Mouse (Mus musculus) lung, embryonic 14.5 days (tissue): ENCODE measurements around the gene Gm17783. TPM values are rescaled to one million over a fixed set of nuclear protein-coding genes. Genes with fewer than 3 reads are reported as not detected.
"Not testable (repeated sequence)": the region's sequence is repeated elsewhere in the genome, so short reads cannot be mapped to it uniquely, and the experiment has no call there.

Experiments used
- ATAC-seq: fragments of 200-750 bp; cut with Nextera tagmentation; 2 replicates; pipeline ENCODE4 v1.8.0; 2017; ENCODE audit warnings: mild to moderate bottlenecking, moderate TSS enrichment, moderate library complexity; ENCODE audit not compliant: insufficient read depth
- DNase-seq: peaks from one replicate; pipeline ENCODE4 v3.0.0-alpha.2; 2015
- H3K27ac ChIP-seq: fragments of 300-500 bp; sonication (generic); 2 replicates; pipeline ENCODE4 v1.5.1; 2014; ENCODE audit warnings: low read depth, mild to moderate bottlenecking, moderate library complexity
- H3K27me3 ChIP-seq: fragments of 300-500 bp; sonication (generic); 2 replicates; pipeline ENCODE4 v1.6.1; 2014; ENCODE audit warnings: low read length, control low read depth; ENCODE audit not compliant: insufficient read depth
- H3K36me3 ChIP-seq: fragments of 300-500 bp; sonication (generic); 2 replicates; pipeline ENCODE4 v1.6.1; 2014; ENCODE audit warnings: control low read depth; ENCODE audit not compliant: insufficient read depth
- H3K4me1 ChIP-seq: fragments of 300-500 bp; sonication (generic); 2 replicates; pipeline ENCODE4 v1.6.1; 2014; ENCODE audit warnings: antibody characterized with exemption, control low read depth; ENCODE audit not compliant: insufficient read depth
- H3K4me2 ChIP-seq: fragments of 300-500 bp; sonication (generic); 2 replicates; pipeline ENCODE4 v1.6.1; 2014; ENCODE audit warnings: mild to moderate bottlenecking
- H3K4me3 ChIP-seq: fragments of 300-500 bp; sonication (generic); 2 replicates; pipeline ENCODE4 v1.5.1; 2014; ENCODE audit warnings: low read depth, low read length
- H3K9ac ChIP-seq: fragments of 300-500 bp; sonication (generic); 2 replicates; pipeline ENCODE4 v1.6.1; 2014
- H3K9me3 ChIP-seq: fragments of 300-500 bp; sonication (generic); 2 replicates; pipeline ENCODE4 v1.6.1; 2016; ENCODE audit warnings: low read depth, low read length, control low read depth
- CTCF ChIP-seq: IDR thresholded peaks from 2 replicates; pipeline ENCODE4 v1.5.1; 2016; ENCODE audit warnings: antibody characterized with exemption, low read depth
- WGBS: fragments of 180-500 bp; shearing (Covaris S2); extraction: QIAGEN DNeasy Blood & Tissue Kit; methylation state at CpG from one replicate; pipeline ENCODE4 v1.1.7; 2014; 5-methylcytosine and 5-hydroxymethylcytosine counted together
- polyA plus RNA-seq: library from polyadenylated mRNA; unstranded; fragments of >200 nt; fragmentation: Nextera tagmentation; extraction: Ambion mirVana; gene quantifications from 2 replicates; pipeline ENCODE4 v1.2.1, GENCODE M21; 2014

Gene Gm17783
- polyA plus RNA-seq, 1 experiment from 2014 or later: not detected

DNA sequence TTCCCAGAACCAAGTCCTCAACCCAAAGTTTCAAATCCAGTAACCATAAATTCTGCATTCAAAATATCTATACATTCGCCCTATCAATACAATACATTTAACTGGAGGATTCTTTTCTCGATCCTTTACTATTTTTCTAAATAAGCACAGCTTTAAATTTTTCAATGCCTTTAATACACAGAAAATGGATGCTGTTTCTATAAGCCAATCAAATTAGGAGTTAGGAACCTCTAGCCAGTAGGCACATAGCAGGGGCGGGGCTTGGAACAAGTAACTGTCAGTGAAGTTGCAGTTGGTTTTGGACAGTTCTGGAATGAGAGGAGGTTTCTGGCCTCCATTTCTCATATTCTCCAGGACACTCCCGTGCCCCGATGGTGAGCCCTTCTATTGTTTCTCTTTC, 3.2 kb upstream of the Gm17783 start, which contains the start of gene Slc9c1:
Slc9c1 (plus strand) TSS at position 301 of the 400 bp plus-strand sequence.
- no peak for TF ChIP-seq CTCF
- no peaks in the 10 kb centered on the region for H3K4me1 ChIP-seq
- H3K36me3 ChIP-seq: no peaks in the 10 kb centered on the region
- H3K9ac ChIP-seq: no peak within 1 kb of the TSS
- DNase-seq (no peak), ATAC-seq (no peak)
- H3K9me3 ChIP-seq: no peaks in the 10 kb centered on the region
- H3K4me2 ChIP-seq: no peak within 1 kb of the TSS
- 91% methylated on average over 5 of the region's 5 CpGs for WGBS
- H3K4me3 ChIP-seq: no peak within 1 kb of the TSS
- H3K27me3 ChIP-seq: no peaks in the 10 kb centered on the region
- no peak within 1 kb of the TSS for H3K27ac ChIP-seq

DNA sequence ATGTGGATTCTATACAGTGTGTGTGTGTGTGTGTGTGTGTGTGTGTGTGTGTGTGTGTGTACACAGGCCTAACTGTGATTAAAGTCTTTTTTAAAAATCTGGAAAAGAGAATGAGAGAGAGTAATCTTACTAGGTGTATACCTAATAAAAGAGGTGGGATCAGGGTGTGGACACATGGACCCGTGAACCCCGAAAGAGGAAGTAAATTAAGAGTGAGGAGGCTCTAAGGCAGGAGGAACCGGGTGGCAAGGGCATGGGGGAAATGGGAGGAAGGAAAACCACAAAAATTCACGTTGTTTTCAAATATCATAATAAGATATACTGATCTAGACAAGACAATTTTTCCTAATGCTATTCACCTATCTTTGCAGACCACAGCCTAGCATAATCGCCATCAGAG, 6.3 kb downstream of the Gm17783 start:
- H3K27ac ChIP-seq: no peak overlapping the region
- no peak for ATAC-seq
- H3K36me3 ChIP-seq: no peaks in the 10 kb centered on the region
- WGBS: 71% methylated on average over 5 of the region's 5 CpGs
- DNase-seq: no peak
- TF ChIP-seq CTCF: no peak
- no peak overlapping the region for H3K4me2 ChIP-seq
- H3K4me3 ChIP-seq: no peak overlapping the region
- no peaks in the 10 kb centered on the region for H3K9me3 ChIP-seq
- H3K27me3 ChIP-seq: no peaks in the 10 kb centered on the region
- H3K4me1 ChIP-seq: no peaks in the 10 kb centered on the region
- H3K9ac ChIP-seq: no peak overlapping the region

DNA sequence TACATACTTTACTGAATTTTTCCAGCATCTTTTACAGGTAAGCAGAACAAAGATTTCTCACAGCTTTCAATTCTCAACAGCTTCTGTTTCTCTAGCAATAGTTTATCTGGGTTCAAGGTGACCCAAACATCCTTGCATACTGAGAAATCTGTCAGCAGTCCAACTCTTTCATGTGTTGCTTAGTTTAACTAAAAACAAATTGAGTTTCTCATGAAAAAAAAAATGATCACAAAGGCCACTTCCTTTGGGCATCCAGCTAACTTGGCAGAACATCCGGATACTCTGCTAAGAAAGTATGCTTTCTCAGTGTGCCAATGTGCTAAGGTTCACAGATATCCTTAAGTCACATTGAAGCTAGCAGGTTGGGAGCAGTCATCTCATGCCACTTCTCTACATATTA, 36.5 kb downstream of the Gm17783 start:
- WGBS: 54% methylated on average over 1 of the region's 1 CpGs
- no peaks in the 10 kb centered on the region for H3K27me3 ChIP-seq
- H3K27ac ChIP-seq: no peak overlapping the region
- H3K4me3 ChIP-seq: no peak overlapping the region
- TF ChIP-seq CTCF: no peak
- DNase-seq (peak; percentile 1), ATAC-seq (no peak)
- no peak overlapping the region for H3K4me2 ChIP-seq
- no peak overlapping the region for H3K9ac ChIP-seq
- no peaks in the 10 kb centered on the region for H3K36me3 ChIP-seq
- H3K9me3 ChIP-seq: no peaks in the 10 kb centered on the region
- no peaks in the 10 kb centered on the region for H3K4me1 ChIP-seq

DNA sequence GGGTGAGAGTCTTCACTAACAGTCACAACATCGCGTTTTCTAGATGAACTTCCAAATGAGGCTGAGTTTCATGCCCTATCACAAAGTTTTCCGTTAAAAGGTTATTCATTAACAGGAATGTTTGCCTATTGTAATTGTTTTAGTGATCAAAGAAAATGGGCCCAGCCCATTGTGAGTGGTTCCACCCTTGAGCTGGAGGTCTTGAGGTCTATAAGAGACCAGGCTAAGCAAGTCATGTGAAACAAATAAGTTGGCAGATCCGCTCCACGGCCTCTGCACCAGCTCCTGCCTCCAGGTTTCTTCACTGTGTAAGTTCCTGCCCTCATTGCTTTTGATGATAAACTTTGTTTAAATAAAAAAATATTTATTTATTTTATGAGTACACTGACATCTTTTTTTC, 38.9 kb downstream of the Gm17783 start, which contains the start of gene Gm609:
Gm609 (minus strand) TSS at position 43 of the 400 bp plus-strand sequence.
- DNase-seq (no peak), ATAC-seq (no peak)
- no peak for TF ChIP-seq CTCF
- Histone ChIP-seq H3K36me3 (no peaks in the 10 kb centered on the region), H3K4me3 (no peak within 1 kb of the TSS), H3K27ac (no peak within 1 kb of the TSS), H3K4me2 (no peak within 1 kb of the TSS), H3K27me3 (no peaks in the 10 kb centered on the region), H3K9ac (no peak within 1 kb of the TSS), H3K9me3 (no peaks in the 10 kb centered on the region), H3K4me1 (no peaks in the 10 kb centered on the region)
- WGBS: 72% methylated on average over 5 of the region's 5 CpGs

DNA sequence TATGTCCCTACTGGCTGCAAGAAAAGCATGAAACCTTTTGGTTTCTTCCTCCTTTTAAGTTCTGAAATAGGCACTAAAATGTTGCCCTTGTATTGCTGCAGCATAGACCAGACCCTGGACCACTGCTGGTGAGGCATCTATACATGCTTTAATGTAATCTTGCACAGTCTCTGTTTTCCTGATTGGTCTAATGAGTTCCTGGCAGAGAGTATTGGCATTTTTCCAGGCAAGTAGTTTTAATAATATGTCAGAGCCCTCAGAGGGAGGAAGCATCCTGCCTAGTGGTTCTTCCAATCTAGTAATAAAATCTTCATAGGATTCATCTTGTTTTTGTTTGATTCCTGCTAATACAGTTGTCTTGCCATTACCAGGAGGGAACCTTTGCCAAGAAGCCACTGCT, 54.9 kb downstream of the Gm17783 start:
- no peaks in the 10 kb centered on the region for H3K36me3 ChIP-seq
- no peak overlapping the region for H3K27ac ChIP-seq
- no peak overlapping the region for H3K4me3 ChIP-seq
- peak; percentile 63; the same call in 1 of the 2 replicates for ATAC-seq
- no peaks in the 10 kb centered on the region for H3K27me3 ChIP-seq
- TF ChIP-seq CTCF: no peak
- no peaks in the 10 kb centered on the region for H3K4me1 ChIP-seq
- H3K9me3 ChIP-seq: no peaks in the 10 kb centered on the region
- no peak overlapping the region for H3K4me2 ChIP-seq
- DNase-seq: peak; percentile 75
- no peak overlapping the region for H3K9ac ChIP-seq

DNA sequence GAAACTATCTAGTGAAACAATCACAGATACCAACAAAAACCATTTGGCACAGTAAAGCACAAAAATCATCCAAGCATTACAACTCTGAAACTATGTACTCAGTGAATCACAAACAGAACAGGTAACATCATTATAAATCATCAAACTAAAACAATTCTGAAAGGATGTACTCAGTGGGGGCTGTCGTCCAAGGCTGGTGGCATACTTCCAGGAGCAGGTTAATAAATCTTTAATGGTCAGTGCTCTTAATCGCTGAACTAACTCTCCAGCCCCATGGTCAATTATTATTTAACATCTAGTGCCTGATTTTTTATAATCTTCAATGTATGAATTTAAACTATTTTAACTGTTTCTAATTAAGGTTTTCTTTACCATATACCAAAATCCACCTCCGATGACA, 60.0 kb downstream of the Gm17783 start:
- not testable (repeated sequence) for H3K27ac ChIP-seq, DNase-seq, H3K4me2 ChIP-seq, H3K4me1 ChIP-seq, H3K9ac ChIP-seq, H3K4me3 ChIP-seq, H3K27me3 ChIP-seq, H3K9me3 ChIP-seq, H3K36me3 ChIP-seq, ATAC-seq
- WGBS: 65% methylated on average over 3 of the region's 3 CpGs

Other genes starting within 250 kb of the Gm17783 start
- gene Cd200, start 123.0 kb downstream of the Gm17783 start, polyA plus RNA-seq: 66.1 and 68.1 TPM in 2 replicates
- gene Gm609, start 39.1 kb downstream of the Gm17783 start, polyA plus RNA-seq: not detected in 2 replicates
- gene Slc9c1, start 3.3 kb upstream of the Gm17783 start, polyA plus RNA-seq: not detected in 2 replicates
- 0.13 and 0.46 TPM in 2 replicates for gene Gcsam, start 78.3 kb upstream of the Gm17783 start, polyA plus RNA-seq
- 0.18 and 0.68 TPM in 2 replicates for gene BC016579, start 122.0 kb upstream of the Gm17783 start, polyA plus RNA-seq
- gene Tmprss7, start 161.6 kb upstream of the Gm17783 start, polyA plus RNA-seq: 0.11 TPM in 1 of 2 replicates, not detected in the other
- 5.1 and 5.2 TPM in 2 replicates for gene Tagln3, start 192.6 kb upstream of the Gm17783 start, polyA plus RNA-seq
- 35.6 and 39.6 TPM in 2 replicates for gene Abhd10, start 210.9 kb upstream of the Gm17783 start, polyA plus RNA-seq